Mouse (Mus musculus) embryonic facial prominence, embryonic 11.5 days (tissue): ENCODE results near the gene Acer2. TPM values are rescaled to one million over a fixed set of nuclear protein-coding genes. Genes with fewer than 3 reads are reported as not detected.
A peak's percentile ranks its signal among the peaks of the same experiment; 100 is the strongest.

Experiments
- ATAC-seq: fragments of 200-750 bp; cut with Nextera tagmentation; replicated peaks from 2 replicates; pipeline ENCODE4 v1.8.0; 2017; ENCODE audit warnings: low read depth; ENCODE audit not compliant: insufficient number of reproducible peaks, low FRiP score, low TSS enrichment
- DNase-seq: peaks from one replicate; pipeline ENCODE4 v3.0.0-alpha.2; 2015; ENCODE audit warnings: low spot score
- H3K27ac ChIP-seq: fragments of 300-500 bp; sonication (generic); replicated peaks from 2 replicates; pipeline ENCODE4 v1.5.1; 2014; ENCODE audit warnings: mild to moderate bottlenecking, low read depth, low read length, control low read depth
- H3K27me3 ChIP-seq: fragments of 300-500 bp; sonication (generic); 2 replicates; pipeline ENCODE4 v1.6.1; 2014; ENCODE audit warnings: mild to moderate bottlenecking, low read length, moderate library complexity, mixed read lengths; ENCODE audit not compliant: control insufficient read depth, insufficient read depth
- H3K36me3 ChIP-seq: fragments of 300-500 bp; sonication (generic); replicated peaks from 2 replicates; pipeline ENCODE4 v1.6.1; 2014; ENCODE audit warnings: low read depth, mild to moderate bottlenecking, low read length, moderate library complexity, mixed read lengths; ENCODE audit not compliant: control insufficient read depth, insufficient read depth
- H3K4me1 ChIP-seq: fragments of 300-500 bp; sonication (generic); 2 replicates; pipeline ENCODE4 v1.6.1; 2014; ENCODE audit warnings: low read length, mixed read lengths; ENCODE audit not compliant: control insufficient read depth, insufficient read depth
- H3K4me2 ChIP-seq: fragments of 300-500 bp; sonication (generic); 2 replicates; pipeline ENCODE4 v1.6.1; 2014; ENCODE audit warnings: low read depth, mild to moderate bottlenecking, control low read depth, low read length, moderate library complexity
- H3K4me3 ChIP-seq: fragments of 300-500 bp; sonication (generic); 2 replicates; pipeline ENCODE4 v1.5.1; 2014; ENCODE audit warnings: low read depth, low read length, control low read depth
- H3K9ac ChIP-seq: fragments of 300-500 bp; sonication (generic); replicated peaks from 2 replicates; pipeline ENCODE4 v1.6.1; 2014; ENCODE audit warnings: mild to moderate bottlenecking, control low read depth, low read length
- H3K9me3 ChIP-seq: fragments of 300-500 bp; sonication (generic); replicated peaks from 2 replicates; pipeline ENCODE4 v1.6.1; 2016; ENCODE audit warnings: mild to moderate bottlenecking, low read length, inconsistent platforms, mixed read lengths; ENCODE audit not compliant: control insufficient read depth
- WGBS: fragments of 180-500 bp; shearing (Covaris S2); extraction: QIAGEN DNeasy Blood & Tissue Kit; methylation state at CpG from one replicate; pipeline ENCODE4 v1.1.7; 2014; 5-methylcytosine and 5-hydroxymethylcytosine counted together
- polyA plus RNA-seq: library from polyadenylated mRNA; unstranded; fragments of >200 nt; fragmentation: Nextera tagmentation; extraction: Ambion mirVana; gene quantifications from 2 replicates; pipeline ENCODE4 v1.2.1, GENCODE M21; 2014

The Acer2 gene
- polyA plus RNA-seq, 1 experiment from 2014 or later: 16.7 TPM

DNA sequence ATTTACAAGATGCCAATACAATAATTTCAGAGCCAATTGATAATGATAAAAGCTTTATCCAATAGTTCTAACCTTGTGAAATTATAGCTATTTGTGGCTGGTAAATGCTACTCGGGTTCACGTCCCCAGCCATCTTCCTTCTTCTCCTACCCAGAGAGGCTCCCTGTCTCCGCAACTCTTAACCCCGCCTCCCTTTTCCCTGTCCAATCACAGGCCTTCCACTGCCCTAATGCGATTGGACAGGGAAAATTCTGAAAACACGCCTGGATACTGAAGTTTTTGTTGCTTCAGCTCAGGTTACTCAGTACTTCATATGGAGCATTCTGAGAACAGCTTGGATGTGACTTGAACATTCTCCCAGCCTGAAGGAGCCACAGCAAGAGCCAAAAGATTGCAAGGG lies 69.1 kb downstream of the Acer2 start:
- H3K9ac ChIP-seq: no peak overlapping the region
- H3K4me2 ChIP-seq: no peak overlapping the region
- no peak overlapping the region for H3K4me3 ChIP-seq
- WGBS: 41% methylated on average over 6 of the region's 6 CpGs
- H3K27me3 ChIP-seq: no peaks in the 10 kb centered on the region
- DNase-seq: peak; percentile 28
- no peak overlapping the region for H3K27ac ChIP-seq
- ATAC-seq: no peak
- no peaks in the 10 kb centered on the region for H3K4me1 ChIP-seq
- no peaks in the 10 kb centered on the region for H3K36me3 ChIP-seq
- H3K9me3 ChIP-seq: no peaks in the 10 kb centered on the region

DNA sequence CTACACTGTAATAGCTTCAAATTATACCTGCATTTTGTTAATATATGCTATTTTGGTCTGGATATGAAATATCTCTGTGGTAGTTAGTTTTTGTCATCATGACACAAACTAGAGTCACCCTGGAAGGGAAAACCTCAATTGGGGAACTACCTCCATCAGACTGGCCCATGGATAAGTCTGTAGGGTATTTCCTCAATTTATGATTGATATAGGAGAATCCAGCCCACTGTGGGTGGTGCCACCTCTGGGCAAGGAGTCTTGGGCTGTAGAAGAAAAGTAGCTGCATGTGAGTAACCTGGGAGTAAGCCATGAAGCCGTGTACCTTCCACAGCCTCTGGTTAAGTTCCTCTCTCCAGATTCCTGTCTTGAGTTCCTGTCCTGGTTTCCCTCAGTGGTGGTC lies 74.6 kb downstream of the Acer2 start:
- H3K4me3 ChIP-seq: no peak overlapping the region
- no peak overlapping the region for H3K27ac ChIP-seq
- 88% methylated on average over 1 of the region's 1 CpGs for WGBS
- H3K36me3 ChIP-seq: no peaks in the 10 kb centered on the region
- no peaks in the 10 kb centered on the region for H3K4me1 ChIP-seq
- H3K27me3 ChIP-seq: no peaks in the 10 kb centered on the region
- ATAC-seq (no peak), DNase-seq (no peak)
- no peaks in the 10 kb centered on the region for H3K9me3 ChIP-seq
- H3K4me2 ChIP-seq: no peak overlapping the region
- no peak overlapping the region for H3K9ac ChIP-seq

DNA sequence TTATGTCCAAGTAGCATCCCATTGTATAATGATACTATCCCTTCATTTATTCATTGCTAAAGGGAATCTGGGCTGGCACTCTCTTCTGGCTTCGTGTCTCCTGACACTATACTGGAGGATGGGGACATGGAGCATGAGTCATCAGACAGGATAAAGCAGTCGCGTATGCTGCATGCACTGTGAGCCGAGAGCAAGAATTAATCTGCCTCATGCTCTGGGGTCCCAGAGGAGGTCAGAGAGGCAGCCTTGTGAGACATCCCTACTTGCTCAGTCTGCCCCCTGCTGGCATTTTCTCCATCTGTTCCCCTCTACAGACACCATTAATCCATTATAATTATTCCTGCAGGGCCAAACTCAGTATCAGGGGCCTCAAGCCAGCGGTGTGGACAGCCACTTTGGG lies 79.3 kb downstream of the Acer2 start:
- H3K4me3 ChIP-seq: no peak overlapping the region
- no peak for ATAC-seq
- H3K36me3 ChIP-seq: no peaks in the 10 kb centered on the region
- no peaks in the 10 kb centered on the region for H3K27me3 ChIP-seq
- no peak overlapping the region for H3K27ac ChIP-seq
- H3K4me2 ChIP-seq: no peak overlapping the region
- no peak for DNase-seq
- 48% methylated on average over 5 of the region's 5 CpGs for WGBS
- no peaks in the 10 kb centered on the region for H3K4me1 ChIP-seq
- H3K9ac ChIP-seq: no peak overlapping the region
- no peaks in the 10 kb centered on the region for H3K9me3 ChIP-seq

DNA sequence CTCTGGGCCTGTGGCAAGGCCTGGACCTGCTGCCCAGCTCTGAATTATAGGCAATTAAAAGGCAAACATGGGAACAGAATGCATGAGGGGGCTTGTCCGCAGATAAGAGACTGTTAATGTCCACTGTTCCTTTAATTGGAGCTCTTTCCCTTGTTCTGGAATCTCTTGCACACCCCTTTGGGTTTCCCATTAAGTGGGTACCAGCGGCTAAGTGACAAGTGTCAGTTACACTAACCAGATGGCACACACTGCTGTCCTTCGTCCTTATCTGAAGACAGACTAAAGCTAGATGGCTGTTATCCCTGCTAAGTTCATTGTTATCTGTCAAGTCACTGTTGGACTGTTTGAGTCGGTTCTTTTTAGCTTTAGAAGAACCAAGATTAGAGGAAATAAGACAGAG lies 81.3 kb downstream of the Acer2 start:
- no peaks in the 10 kb centered on the region for H3K27me3 ChIP-seq
- DNase-seq: no peak
- ATAC-seq: no peak
- no peak overlapping the region for H3K4me2 ChIP-seq
- no peaks in the 10 kb centered on the region for H3K9me3 ChIP-seq
- H3K36me3 ChIP-seq: no peaks in the 10 kb centered on the region
- 82% methylated on average over 4 of the region's 4 CpGs for WGBS
- no peaks in the 10 kb centered on the region for H3K4me1 ChIP-seq
- no peak overlapping the region for H3K9ac ChIP-seq
- H3K4me3 ChIP-seq: no peak overlapping the region
- H3K27ac ChIP-seq: no peak overlapping the region

DNA sequence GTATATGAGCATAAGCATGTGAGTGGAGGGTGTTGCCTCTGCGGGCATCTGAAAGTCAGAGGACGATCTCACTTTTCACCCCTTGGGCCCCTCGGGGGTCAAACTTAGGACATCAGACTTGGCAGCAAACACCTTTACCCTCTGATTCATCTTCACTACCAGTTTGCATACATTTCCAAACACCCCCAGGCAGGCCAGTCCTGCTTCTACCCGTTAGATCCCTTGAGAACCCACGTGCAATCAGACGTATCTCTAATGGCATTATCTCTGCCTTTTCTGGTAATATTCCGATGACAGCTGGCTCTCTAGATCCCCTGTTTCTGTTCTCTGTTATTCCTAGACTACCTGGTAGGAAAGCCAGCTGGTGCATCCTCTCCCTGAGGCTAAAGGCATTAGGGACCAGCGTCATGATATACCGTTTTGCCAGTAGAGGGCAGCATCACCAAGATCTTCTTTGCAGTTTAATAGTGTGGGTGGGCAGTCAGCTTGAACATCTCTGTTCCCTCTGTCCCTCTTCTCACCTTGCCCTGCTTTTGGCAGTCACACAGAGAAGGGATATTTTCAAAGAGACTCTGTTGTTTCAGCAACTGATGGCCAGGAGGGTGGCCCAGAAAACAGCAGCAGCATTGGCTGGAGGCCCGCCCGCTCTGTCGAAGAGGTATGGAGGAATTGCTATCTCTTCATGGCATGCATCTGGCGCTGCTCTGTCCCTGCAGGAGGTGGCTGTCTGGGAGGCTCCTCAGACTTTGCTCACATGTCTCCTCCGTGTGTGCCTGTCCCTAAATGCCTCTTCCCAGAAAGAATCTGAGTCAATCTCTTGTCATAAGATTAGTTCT lies 83.6 kb downstream of the Acer2 start:
- no peaks in the 10 kb centered on the region for H3K27me3 ChIP-seq
- peak; percentile 56; the same call in 1 of the 2 replicates for ATAC-seq
- H3K4me2 ChIP-seq: no peak overlapping the region
- H3K9ac ChIP-seq: no peak overlapping the region
- H3K36me3 ChIP-seq: no peaks in the 10 kb centered on the region
- H3K9me3 ChIP-seq: no peaks in the 10 kb centered on the region
- no peaks in the 10 kb centered on the region for H3K4me1 ChIP-seq
- H3K27ac ChIP-seq: no peak overlapping the region
- H3K4me3 ChIP-seq: no peak overlapping the region
- DNase-seq: peak; percentile 83
- 46% methylated on average over 14 of the region's 14 CpGs for WGBS

DNA sequence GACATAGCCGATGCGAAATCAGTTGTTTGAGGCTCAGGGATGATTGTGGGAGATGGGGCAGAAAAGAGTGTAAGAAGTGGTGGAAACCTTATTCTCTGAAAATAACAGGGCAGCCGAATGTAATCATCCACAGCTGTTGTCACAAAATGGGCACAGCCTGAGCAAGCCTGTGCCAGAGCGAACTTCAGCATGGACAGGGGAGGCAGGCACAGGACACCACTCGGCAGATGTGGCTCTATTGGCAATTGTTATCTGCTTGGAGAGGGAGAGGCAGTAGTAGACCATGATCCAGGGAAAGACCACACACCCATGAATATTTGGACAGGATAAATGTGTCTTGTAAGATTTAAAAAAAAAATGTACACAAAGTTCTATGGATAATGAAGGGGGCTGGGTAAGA lies 103.1 kb downstream of the Acer2 start:
- no peak for DNase-seq
- Histone ChIP-seq H3K36me3 (no peaks in the 10 kb centered on the region), H3K4me3 (no peak overlapping the region), H3K27me3 (no peaks in the 10 kb centered on the region), H3K4me2 (no peak overlapping the region), H3K9ac (no peak overlapping the region), H3K27ac (no peak overlapping the region), H3K4me1 (no peaks in the 10 kb centered on the region), H3K9me3 (no peaks in the 10 kb centered on the region)
- 81% methylated on average over 5 of the region's 5 CpGs for WGBS
- ATAC-seq: no peak

Other genes with a start within 250 kb of the Acer2 start
- 79.8 and 91.4 TPM in 2 replicates for gene Plin2, start 204.3 kb upstream of the Acer2 start, polyA plus RNA-seq
- gene Dennd4c, start 125.8 kb upstream of the Acer2 start, polyA plus RNA-seq: 6.3 and 7.0 TPM in 2 replicates
- gene Rps6, start 17.0 kb upstream of the Acer2 start, polyA plus RNA-seq: 796 and 840 TPM in 2 replicates